Mouse (Mus musculus) CD4-positive, CD25-positive, alpha-beta regulatory T cell, adult 9 weeks (primary cell): ENCODE measurements around the gene BC005561. TPM values are rescaled to one million over a fixed set of nuclear protein-coding genes. Genes with fewer than 3 reads are reported as not detected.

Experiments
- polyA plus RNA-seq: library from polyadenylated mRNA; unstranded; fragments of 100-300 nt; shearing (Covaris generic); gene quantifications from one replicate; pipeline ENCODE4 v1.2.1, GENCODE M21; 2017

Gene BC005561
- polyA plus RNA-seq, result 1.9 TPM

DNA sequence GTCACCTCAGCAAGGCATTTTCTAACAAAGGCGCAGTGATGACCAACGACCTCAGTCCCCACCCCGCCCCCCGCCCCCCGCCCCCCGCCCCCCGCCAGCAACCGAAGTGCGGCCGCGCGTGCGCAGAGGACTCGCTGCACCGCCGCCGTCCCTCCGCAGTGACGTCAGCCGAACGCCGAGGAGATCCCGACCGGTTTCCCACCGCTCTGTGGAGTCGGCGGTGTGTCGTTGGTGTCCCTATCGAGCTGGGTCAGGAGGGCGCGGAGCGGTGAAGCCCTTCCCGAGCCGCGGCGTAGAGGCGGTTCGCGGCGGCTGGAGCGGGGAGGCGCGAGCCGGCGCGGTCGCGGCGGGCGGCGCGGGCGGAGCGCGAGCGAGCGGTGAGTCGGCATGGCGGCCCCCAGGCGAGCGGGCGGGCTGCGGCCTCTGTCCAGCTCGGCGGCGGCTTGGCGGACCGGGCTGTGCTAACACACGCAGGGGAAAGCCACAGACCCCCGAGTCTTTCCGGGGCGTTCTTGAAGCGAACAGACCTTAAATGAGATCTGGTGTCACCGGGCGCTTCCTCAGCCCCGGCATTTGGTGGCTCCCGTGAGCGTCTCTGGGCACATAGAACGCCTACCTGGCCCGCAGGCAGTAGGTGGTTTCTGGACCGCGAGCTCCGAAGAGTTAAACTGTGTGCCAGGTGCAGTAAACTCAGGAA, at the start of gene BC005561:
TSS of gene BC005561 (plus strand) at position 158 of the 697 bp plus-strand sequence.

DNA sequence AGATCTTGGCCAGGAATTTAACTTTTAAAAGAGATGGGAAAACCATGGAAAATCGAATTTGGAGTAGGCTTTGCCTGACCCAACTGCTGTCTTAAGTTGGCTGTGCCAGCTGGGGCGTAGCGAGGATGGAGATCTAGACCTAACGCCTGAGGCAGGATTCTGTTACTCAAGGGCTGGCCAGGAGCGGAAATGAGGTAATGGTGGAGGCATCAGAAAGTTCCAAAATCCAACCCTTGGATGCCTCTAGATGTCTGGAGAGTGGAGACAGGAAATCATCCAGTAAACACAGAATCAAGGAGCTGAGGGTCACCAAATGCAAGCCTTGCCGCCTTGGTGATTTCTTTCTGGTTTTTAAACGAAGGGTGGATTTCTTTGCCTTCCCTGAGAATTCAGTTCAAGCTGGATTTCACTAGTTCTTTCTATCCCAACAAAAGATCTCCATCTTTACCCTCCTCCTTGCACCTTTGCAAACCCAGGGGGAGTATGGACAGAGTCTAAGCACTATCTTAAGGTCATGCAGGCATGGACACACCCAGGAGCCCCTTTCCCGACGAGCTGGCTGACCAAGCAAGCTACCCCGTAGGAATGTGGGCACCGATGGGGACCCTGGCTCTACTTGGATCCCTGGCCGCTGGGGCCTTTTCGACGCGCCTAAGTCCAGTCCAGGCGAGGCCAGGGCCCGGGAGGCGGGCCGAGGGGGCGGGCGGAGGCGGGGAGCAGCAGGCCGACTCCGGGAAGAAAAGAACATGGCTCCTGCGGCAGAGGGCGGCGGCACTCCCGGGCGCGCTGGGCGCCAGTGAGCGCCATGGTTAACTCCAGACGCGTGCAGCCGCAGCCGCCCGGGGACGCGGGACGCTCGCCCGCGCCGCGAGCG, 49.1 kb upstream of the BC005561 start, which contains the start of gene Pkd2:
TSS of gene Pkd2 (plus strand) at position 619 of the 874 bp plus-strand sequence.

Other genes with a start within 250 kb of the BC005561 start
- gene Ibsp, start 209.2 kb upstream of the BC005561 start, polyA plus RNA-seq, result not detected
- gene Mepe, start 183.0 kb upstream of the BC005561 start, polyA plus RNA-seq, result not detected
- gene Spp1, start 73.2 kb upstream of the BC005561 start, polyA plus RNA-seq, result 5.4 TPM
- gene Pkd2, start 48.9 kb upstream of the BC005561 start, polyA plus RNA-seq, result not detected